Mouse (Mus musculus): ENCODE measurements at regions not wholly inside any gene's neighbourhood (a gene's known extent, or its start where the extent isn't known, plus 50 kb on each side); places are given as distances from the start of the nearest gene placed in this dataset.
"Not testable (repeated sequence)": the region's sequence is repeated elsewhere in the genome, so short reads cannot be mapped to it uniquely, and the experiment has no call there.

DNA sequence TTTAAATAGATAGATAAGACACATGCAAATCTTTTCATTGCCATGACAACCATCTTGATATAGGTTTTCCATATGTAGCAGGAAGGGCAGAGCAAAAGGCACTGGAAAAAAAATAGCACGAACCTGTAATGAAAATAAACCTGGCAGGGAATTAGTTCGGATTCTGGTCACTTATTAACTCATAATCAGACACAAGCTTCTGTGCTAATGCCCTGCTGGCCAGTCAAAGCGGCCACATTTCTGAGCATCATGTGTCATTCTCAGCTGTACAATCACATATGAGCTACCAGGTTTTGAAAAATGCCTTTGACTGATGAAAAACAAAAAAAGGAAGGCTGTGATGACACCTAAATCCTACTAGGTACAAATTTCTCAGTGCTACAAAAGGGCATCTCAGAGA lies 964.9 kb downstream of the Bcl11a start:
- no peak overlapping the region for H3K27ac ChIP-seq (ENCODE audit: low read depth, low read length)
- no peak overlapping the region for H3K9ac ChIP-seq (ENCODE audit: low read depth, low read length)
- ATAC-seq: no peak
- H3K36me3 ChIP-seq (ENCODE audit: control insufficient read depth, insufficient read depth, low read length): no peaks in the 10 kb centered on the region
- 76% methylated on average over 3 of the region's 3 CpGs for WGBS
- no peak overlapping the region for H3K4me2 ChIP-seq (ENCODE audit: low read length)
- H3K27me3 ChIP-seq (replicated peaks; ENCODE audit: control insufficient read depth, insufficient read depth, low read length): no peaks in the 10 kb centered on the region
- H3K4me1 ChIP-seq (ENCODE audit: control insufficient read depth, insufficient read depth, low read depth, low read length): no peaks in the 10 kb centered on the region
- H3K4me3 ChIP-seq (ENCODE audit: low read length): no peak overlapping the region
- H3K9me3 ChIP-seq (ENCODE audit: control insufficient read depth, low read length): no peaks in the 10 kb centered on the region

DNA sequence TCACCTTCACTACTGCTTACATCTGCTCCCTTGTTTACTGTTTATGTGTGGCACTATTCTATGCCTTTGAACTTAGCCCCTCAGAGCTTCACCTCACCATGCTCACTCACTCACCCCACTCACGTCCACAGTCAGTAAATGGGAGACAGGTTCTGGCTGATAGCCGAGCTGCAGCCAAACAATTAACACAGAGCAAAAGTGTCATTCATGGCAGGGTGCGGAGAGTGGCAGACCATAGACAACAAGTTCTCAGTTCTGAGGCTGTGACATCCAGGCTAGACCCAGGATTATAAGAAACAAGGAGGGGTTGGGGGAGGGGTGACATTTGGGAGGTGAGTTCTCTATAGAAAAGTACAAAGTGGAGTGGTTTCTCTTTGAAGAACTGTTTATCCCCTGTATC lies 967.5 kb downstream of the Bcl11a start:
- no peaks in the 10 kb centered on the region for H3K9me3 ChIP-seq (ENCODE audit: control insufficient read depth, low read length)
- no peak for ATAC-seq
- H3K9ac ChIP-seq (ENCODE audit: low read depth, low read length): no peak overlapping the region
- H3K36me3 ChIP-seq (ENCODE audit: control insufficient read depth, insufficient read depth, low read length): no peaks in the 10 kb centered on the region
- no peaks in the 10 kb centered on the region for H3K27me3 ChIP-seq (replicated peaks; ENCODE audit: control insufficient read depth, insufficient read depth, low read length)
- H3K27ac ChIP-seq (ENCODE audit: low read depth, low read length): no peak overlapping the region
- no peak overlapping the region for H3K4me2 ChIP-seq (ENCODE audit: low read length)
- WGBS: 51% methylated on average over 3 of the region's 3 CpGs
- no peak overlapping the region for H3K4me3 ChIP-seq (ENCODE audit: low read length)
- H3K4me1 ChIP-seq (ENCODE audit: control insufficient read depth, insufficient read depth, low read depth, low read length): no peaks in the 10 kb centered on the region

DNA sequence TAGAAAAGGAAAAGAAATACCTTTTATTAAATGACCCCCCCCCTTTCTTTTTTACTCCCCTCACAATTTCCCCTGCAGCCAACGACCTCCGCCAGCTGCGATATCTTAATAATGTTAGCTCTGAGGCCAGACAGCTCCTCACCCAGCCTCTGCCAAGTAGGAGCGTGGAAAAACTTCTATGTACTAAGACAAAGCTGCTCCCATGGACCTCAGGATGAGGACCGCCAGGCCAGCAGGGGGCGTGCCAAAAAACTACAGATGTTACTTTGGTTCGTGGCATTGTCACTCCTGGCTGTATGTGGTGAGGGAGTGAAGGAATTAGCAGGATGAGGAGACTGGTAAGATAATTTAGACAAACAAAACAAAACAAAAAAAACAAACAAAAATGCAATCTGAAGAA lies 968.1 kb downstream of the Bcl11a start:
- no peaks in the 10 kb centered on the region for H3K27me3 ChIP-seq (replicated peaks; ENCODE audit: control insufficient read depth, insufficient read depth, low read length)
- H3K9ac ChIP-seq (ENCODE audit: low read depth, low read length): no peak overlapping the region
- H3K4me3 ChIP-seq (ENCODE audit: low read length): no peak overlapping the region
- H3K36me3 ChIP-seq (ENCODE audit: control insufficient read depth, insufficient read depth, low read length): no peaks in the 10 kb centered on the region
- H3K27ac ChIP-seq (ENCODE audit: low read depth, low read length): no peak overlapping the region
- ATAC-seq: no peak
- H3K4me2 ChIP-seq (ENCODE audit: low read length): no peak overlapping the region
- 55% methylated on average over 7 of the region's 7 CpGs for WGBS
- no peaks in the 10 kb centered on the region for H3K4me1 ChIP-seq (ENCODE audit: control insufficient read depth, insufficient read depth, low read depth, low read length)
- no peaks in the 10 kb centered on the region for H3K9me3 ChIP-seq (ENCODE audit: control insufficient read depth, low read length)

DNA sequence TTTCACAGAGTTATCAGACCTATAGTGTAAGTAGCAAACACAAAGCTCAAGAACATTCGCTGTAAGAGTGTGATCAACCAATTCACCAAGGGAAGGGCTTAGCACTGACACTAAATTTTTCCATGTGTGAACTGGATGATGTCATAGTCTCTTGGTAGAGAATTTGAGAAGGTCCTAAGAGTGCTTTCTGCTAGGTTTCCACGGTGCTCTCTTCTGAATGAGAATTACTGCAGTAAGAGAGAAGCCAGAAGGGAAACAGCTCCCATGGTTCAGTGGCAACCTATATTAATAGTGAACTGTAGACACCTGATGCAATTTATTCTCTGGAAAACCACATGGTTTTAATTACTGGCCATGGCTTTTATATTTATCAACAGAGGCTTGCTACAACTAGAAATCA lies 977.8 kb downstream of the Bcl11a start:
- Histone ChIP-seq H3K4me1 (ENCODE audit: control insufficient read depth, insufficient read depth, low read depth, low read length) (no peaks in the 10 kb centered on the region), H3K36me3 (ENCODE audit: control insufficient read depth, insufficient read depth, low read length) (no peaks in the 10 kb centered on the region), H3K4me3 (ENCODE audit: low read length) (no peak overlapping the region), H3K9ac (ENCODE audit: low read depth, low read length) (no peak overlapping the region), H3K27me3 (replicated peaks; ENCODE audit: control insufficient read depth, insufficient read depth, low read length) (no peaks in the 10 kb centered on the region), H3K9me3 (ENCODE audit: control insufficient read depth, low read length) (0 out of 2 replicates have a peak, but pooled peaks cover 3% of the 10 kb centered on the region), H3K4me2 (ENCODE audit: low read length) (no peak overlapping the region), H3K27ac (ENCODE audit: low read depth, low read length) (no peak overlapping the region)
- WGBS: 77% methylated on average over 2 of the region's 2 CpGs
- no peak for ATAC-seq

DNA sequence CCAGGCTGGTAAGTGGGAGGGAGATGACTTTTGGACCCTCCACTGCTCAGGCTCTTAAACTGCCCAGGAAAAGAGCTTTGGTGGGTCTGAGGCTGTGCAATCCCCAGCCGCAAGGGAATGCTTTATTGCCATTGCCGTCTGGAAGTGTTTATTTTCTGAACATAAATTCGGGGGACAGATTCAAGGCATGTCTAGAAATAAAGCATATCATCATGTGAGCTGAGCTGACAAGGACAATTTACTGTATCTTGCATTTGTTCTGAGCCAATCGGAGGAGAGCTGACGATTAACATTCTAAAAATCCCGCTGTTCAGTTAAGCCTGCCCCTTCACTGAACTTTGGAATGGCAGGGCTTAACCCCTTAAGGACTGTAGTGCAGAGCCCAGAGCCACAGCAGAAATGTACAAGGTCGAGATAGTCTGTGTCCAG lies 979.3 kb downstream of the Bcl11a start:
- Histone ChIP-seq H3K36me3 (ENCODE audit: control insufficient read depth, insufficient read depth, low read length) (no peaks in the 10 kb centered on the region), H3K27me3 (replicated peaks; ENCODE audit: control insufficient read depth, insufficient read depth, low read length) (no peaks in the 10 kb centered on the region), H3K27ac (ENCODE audit: low read depth, low read length) (no peak overlapping the region), H3K4me2 (ENCODE audit: low read length) (peak overlapping the region; percentile 37), H3K4me3 (ENCODE audit: low read length) (no peak overlapping the region), H3K9ac (ENCODE audit: low read depth, low read length) (no peak overlapping the region), H3K9me3 (ENCODE audit: control insufficient read depth, low read length) (0 out of 2 replicates have a peak, but pooled peaks cover 3% of the 10 kb centered on the region), H3K4me1 (ENCODE audit: control insufficient read depth, insufficient read depth, low read depth, low read length) (no peaks in the 10 kb centered on the region)
- WGBS: 5% methylated on average over 7 of the region's 7 CpGs
- peak; percentile 61; the same call in 1 of the 2 replicates for ATAC-seq

DNA sequence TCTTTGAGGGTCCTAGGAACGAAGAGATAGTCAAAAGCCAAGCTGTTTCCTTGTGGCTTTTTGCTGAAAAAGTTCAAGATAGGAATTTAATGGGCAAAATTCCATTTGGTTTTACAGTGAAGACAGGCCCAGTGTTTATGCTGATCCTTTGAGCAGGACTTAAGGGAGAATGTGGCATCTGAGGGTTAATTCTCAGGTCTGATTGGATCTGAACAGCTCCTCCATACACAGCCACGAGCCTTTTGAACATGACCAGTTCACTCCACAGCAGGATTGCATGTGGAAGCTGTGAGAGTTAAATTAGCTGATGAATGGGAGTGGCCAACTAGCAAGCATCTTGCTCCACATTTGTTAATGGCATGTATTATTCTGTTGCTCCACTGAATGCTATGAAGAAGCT lies 979.7 kb downstream of the Bcl11a start:
- H3K27me3 ChIP-seq (replicated peaks; ENCODE audit: control insufficient read depth, insufficient read depth, low read length): no peaks in the 10 kb centered on the region
- no peak overlapping the region for H3K9ac ChIP-seq (ENCODE audit: low read depth, low read length)
- H3K36me3 ChIP-seq (ENCODE audit: control insufficient read depth, insufficient read depth, low read length): no peaks in the 10 kb centered on the region
- no peak overlapping the region for H3K4me3 ChIP-seq (ENCODE audit: low read length)
- H3K4me1 ChIP-seq (ENCODE audit: control insufficient read depth, insufficient read depth, low read depth, low read length): no peaks in the 10 kb centered on the region
- H3K27ac ChIP-seq (ENCODE audit: low read depth, low read length): no peak overlapping the region
- 17% methylated on average over 2 of the region's 2 CpGs for WGBS
- H3K4me2 ChIP-seq (ENCODE audit: low read length): peak overlapping the region; percentile 37
- no peak for ATAC-seq
- H3K9me3 ChIP-seq (ENCODE audit: control insufficient read depth, low read length): 0 out of 2 replicates have a peak, but pooled peaks cover 3% of the 10 kb centered on the region

DNA sequence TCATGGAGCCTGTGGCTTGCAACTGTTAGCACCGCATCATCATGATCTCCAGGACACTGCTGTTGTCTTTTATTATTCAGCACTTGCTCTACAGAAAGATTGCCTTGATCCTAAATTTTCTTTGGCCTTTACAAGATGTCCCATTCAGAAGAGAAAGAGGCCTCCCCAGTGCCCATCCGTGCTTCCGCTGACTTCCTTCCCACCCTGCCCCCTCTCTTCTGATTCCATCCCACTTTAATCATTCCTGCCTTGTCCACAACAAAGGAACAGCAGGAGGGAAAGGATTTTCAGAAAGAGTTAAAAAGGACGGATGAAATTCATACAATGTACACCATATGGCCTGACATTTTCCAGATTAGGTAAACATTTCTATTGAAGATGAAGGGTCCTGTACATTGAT lies 985.2 kb downstream of the Bcl11a start:
- H3K9ac ChIP-seq (ENCODE audit: low read depth, low read length): no peak overlapping the region

DNA sequence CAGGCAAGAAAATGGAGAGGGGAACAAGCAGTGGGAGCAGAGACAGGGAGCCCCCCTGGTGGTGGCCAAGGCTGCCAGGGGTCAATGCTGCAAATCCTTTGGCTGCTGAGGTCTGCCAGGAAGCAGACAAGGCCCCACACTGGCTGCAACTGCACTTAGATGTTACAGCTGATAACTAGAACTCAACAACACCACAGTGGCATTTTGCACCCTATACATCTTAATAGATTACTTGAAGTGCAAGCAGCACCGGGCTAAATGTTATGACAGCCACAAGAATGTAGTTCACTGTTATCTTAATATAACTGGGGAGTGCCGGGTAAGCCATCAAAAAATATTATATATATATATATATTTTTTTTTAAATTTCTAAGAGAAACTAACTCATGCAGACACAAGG lies 986.1 kb downstream of the Bcl11a start:
- no peak overlapping the region for H3K4me2 ChIP-seq (ENCODE audit: low read length)
- H3K4me3 ChIP-seq (ENCODE audit: low read length): no peak overlapping the region
- H3K9me3 ChIP-seq (ENCODE audit: control insufficient read depth, low read length): no peaks in the 10 kb centered on the region
- ATAC-seq: no peak
- 62% methylated on average over 2 of the region's 2 CpGs for WGBS
- H3K4me1 ChIP-seq (ENCODE audit: control insufficient read depth, insufficient read depth, low read depth, low read length): no peaks in the 10 kb centered on the region
- H3K27ac ChIP-seq (ENCODE audit: low read depth, low read length): no peak overlapping the region
- no peaks in the 10 kb centered on the region for H3K36me3 ChIP-seq (ENCODE audit: control insufficient read depth, insufficient read depth, low read length)
- H3K27me3 ChIP-seq (replicated peaks; ENCODE audit: control insufficient read depth, insufficient read depth, low read length): no peaks in the 10 kb centered on the region
- no peak overlapping the region for H3K9ac ChIP-seq (ENCODE audit: low read depth, low read length)

More for the DNA sequence above, 985.2 kb downstream of the Bcl11a start:
- Histone ChIP-seq H3K36me3 (ENCODE audit: control insufficient read depth, insufficient read depth, low read length) (no peaks in the 10 kb centered on the region), H3K9me3 (ENCODE audit: control insufficient read depth, low read length) (no peaks in the 10 kb centered on the region), H3K4me3 (ENCODE audit: low read length) (no peak overlapping the region), H3K27me3 (replicated peaks; ENCODE audit: control insufficient read depth, insufficient read depth, low read length) (no peaks in the 10 kb centered on the region), H3K4me2 (ENCODE audit: low read length) (no peak overlapping the region), H3K4me1 (ENCODE audit: control insufficient read depth, insufficient read depth, low read depth, low read length) (no peaks in the 10 kb centered on the region), H3K27ac (ENCODE audit: low read depth, low read length) (no peak overlapping the region)
- ATAC-seq: no peak
- WGBS: 13% methylated on average over 4 of the region's 4 CpGs

DNA sequence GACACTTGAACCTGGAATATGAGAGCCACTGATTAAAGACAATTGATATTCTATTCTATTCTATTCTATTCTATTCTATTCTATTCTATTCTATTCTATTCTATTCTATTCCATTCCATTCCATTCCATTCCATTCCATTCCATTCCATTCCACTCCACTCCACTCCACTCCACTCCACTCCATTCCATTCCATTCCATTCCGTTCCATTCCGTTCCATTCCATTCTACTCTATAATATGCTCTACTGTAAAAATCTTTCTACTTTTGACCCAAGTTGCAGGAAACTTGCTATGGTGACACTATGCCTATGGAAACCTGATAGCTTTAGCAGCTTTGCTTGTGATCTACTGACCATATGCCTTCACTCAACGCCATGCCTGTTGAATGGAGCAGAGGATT lies 1022.1 kb downstream of the Bcl11a start:
- H3K4me2 ChIP-seq (ENCODE audit: low read length); H3K36me3 ChIP-seq (ENCODE audit: control insufficient read depth, insufficient read depth, low read length); H3K27ac ChIP-seq (ENCODE audit: low read depth, low read length); H3K9ac ChIP-seq (ENCODE audit: low read depth, low read length); H3K9me3 ChIP-seq (ENCODE audit: control insufficient read depth, low read length); H3K4me3 ChIP-seq (ENCODE audit: low read length); ATAC-seq; H3K27me3 ChIP-seq (replicated peaks; ENCODE audit: control insufficient read depth, insufficient read depth, low read length); H3K4me1 ChIP-seq (ENCODE audit: control insufficient read depth, insufficient read depth, low read depth, low read length): not testable (repeated sequence)
- 99% methylated on average over 3 of the region's 3 CpGs for WGBS

DNA sequence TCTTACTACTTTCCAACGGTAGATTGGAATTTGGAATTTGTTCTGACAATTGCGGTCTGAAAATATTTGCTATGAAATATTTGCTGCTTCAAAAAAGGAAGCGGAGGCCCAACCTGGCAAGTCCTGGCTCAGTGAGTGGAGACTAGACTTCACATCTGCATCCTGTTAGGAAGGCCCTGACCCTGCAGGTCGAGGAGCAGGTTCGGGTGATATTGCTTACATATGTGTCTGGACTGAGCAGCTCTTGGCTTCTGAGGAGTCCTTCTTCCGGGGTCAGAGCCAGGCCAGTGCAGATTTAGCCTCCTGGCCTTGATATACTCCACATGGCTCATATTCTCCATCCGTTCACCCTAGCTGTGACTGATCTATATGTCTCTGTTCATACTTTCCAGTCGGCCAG lies 1026.6 kb downstream of the Bcl11a start:
- no peak for ATAC-seq
- WGBS: 75% methylated on average over 8 of the region's 8 CpGs

More for the DNA sequence above, 1026.6 kb downstream of the Bcl11a start:
- Histone ChIP-seq H3K36me3 (ENCODE audit: control insufficient read depth, insufficient read depth, low read length) (no peaks in the 10 kb centered on the region), H3K4me3 (ENCODE audit: low read length) (no peak overlapping the region), H3K27me3 (replicated peaks; ENCODE audit: control insufficient read depth, insufficient read depth, low read length) (no peaks in the 10 kb centered on the region), H3K9me3 (ENCODE audit: control insufficient read depth, low read length) (no peaks in the 10 kb centered on the region), H3K9ac (ENCODE audit: low read depth, low read length) (no peak overlapping the region), H3K27ac (ENCODE audit: low read depth, low read length) (no peak overlapping the region), H3K4me1 (ENCODE audit: control insufficient read depth, insufficient read depth, low read depth, low read length) (no peaks in the 10 kb centered on the region), H3K4me2 (ENCODE audit: low read length) (no peak overlapping the region)
